Mouse (Mus musculus): Measurements from ENCODE around the gene AI481877.

AI481877 gene

DNA sequence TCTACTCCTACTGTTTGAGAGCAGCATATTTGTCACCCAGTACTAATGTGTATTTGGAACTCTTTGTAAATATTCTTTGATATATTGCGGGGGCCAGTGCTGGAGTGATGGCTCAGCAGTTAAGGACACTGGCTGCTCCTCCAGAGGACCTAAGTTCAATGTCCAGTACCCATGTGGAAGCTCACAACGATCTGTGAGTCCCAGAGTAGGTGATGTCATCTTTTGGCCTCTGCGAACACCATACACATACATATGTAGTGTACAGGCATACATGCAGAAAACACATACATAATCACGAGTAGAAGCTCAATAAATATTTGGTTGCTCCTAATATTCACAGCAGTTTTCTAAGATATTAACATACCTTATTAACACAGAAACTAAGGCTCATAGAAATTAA, 9.8 kb downstream of the AI481877 start:
- intact Hi-C loops (cut with DNase I): no loop called here

GRCm38 (mm10) chr4:59125053-59125452, 13.7 kb downstream of the AI481877 start:
- intact Hi-C loops (cut with DNase I): no loop called here

GRCm38 (mm10) chr4:59123557-59123956, 15.2 kb downstream of the AI481877 start:
- intact Hi-C loops (cut with DNase I): loop anchor here (5.0 kb wide), 1 partner anchor 64 kb away; the partner anchor contains the start of gene Ugcg

GRCm38 (mm10) chr4:59117644-59118495, 20.9 kb downstream of the AI481877 start:
- intact Hi-C loops (cut with DNase I): no loop called here

DNA sequence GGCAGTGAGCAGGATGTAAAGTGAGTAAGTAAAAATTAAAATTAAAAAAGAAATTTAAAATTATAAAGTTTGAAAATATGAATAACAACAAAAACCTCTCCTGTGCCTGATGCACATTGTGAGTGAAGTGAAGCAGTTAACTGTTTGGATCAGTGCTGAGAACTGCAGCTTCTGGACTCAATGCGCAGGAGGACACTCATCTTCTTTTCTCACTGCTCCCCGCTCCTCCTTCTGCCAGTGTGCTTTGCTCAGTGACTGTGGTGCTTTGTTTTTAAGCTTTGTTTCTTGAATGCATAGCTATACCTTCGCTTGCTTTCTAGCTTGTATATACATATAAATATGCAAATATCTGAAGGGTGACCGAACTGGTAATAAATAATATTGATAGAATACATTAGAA, 30.1 kb downstream of the AI481877 start:
- intact Hi-C loops (cut with DNase I): loop anchor here (5.0 kb wide), 1 partner anchor 154 kb away; no protein-coding TSS in a partner anchor

DNA sequence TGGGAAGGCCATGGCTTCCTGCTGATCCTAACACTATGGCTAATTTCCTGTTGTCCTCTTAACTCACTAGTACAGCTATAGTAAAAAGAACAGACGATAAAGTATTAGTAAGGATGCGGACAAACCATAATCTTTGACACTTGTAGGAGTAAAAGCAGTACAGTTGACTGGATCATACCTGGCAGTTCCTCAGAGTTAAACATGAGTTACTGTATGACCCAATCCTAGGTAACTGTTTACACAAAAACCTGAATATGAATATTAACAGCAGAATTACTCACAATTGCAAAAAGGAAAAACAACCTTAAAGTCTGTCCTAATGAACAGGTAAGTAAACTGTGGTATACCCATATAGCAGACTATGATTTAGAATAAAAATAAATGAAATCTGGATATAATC, 30.9 kb downstream of the AI481877 start:
- intact Hi-C loops (cut with DNase I): loop anchor here (5.0 kb wide), 1 partner anchor 154 kb away; no protein-coding TSS in a partner anchor

DNA sequence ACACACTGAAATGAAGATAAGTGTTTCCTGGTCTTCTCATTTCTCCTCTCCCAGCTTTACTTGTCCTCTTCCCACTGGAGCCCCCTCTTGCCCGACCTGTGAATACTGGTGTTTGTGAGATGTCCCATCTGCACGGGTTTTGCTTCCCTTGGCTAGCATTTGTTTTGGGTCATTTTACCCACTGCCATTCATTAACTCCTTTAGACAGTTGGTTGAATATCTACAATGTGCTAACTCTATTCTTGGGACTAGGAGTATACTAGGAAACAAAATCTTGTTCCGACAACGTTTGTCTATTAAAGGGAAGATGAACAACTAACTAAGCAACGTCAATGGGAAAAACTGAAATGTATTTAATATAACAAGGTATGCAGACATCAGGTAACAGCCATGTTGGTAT, 32.1 kb downstream of the AI481877 start:
- intact Hi-C loops (cut with DNase I): loop anchor here (5.0 kb wide), 1 partner anchor 156 kb away; no protein-coding TSS in a partner anchor

GRCm38 (mm10) chr4:59104166-59104565, 34.6 kb downstream of the AI481877 start:
- intact Hi-C loops (cut with DNase I): no loop called here

GRCm38 (mm10) chr4:59096393-59096792, 42.4 kb downstream of the AI481877 start:
- intact Hi-C loops (cut with DNase I): loop anchor here (2.0 to 10.0 kb wide), 3 partner anchors 91 to 244 kb away; partner anchors contain the start of gene Ugcg

- intact Hi-C loops (cut with DNase I): no loop called here
Observed at GRCm38 (mm10) chr4:59089391-59089790, 49.4 kb downstream of the AI481877 start.

GRCm38 (mm10) chr4:59083430-59083829, 55.4 kb downstream of the AI481877 start:
- intact Hi-C loops (cut with DNase I): no loop called here

- intact Hi-C loops (cut with DNase I): no loop called here
Observed at GRCm38 (mm10) chr4:59069276-59069675, 69.5 kb downstream of the AI481877 start.

DNA sequence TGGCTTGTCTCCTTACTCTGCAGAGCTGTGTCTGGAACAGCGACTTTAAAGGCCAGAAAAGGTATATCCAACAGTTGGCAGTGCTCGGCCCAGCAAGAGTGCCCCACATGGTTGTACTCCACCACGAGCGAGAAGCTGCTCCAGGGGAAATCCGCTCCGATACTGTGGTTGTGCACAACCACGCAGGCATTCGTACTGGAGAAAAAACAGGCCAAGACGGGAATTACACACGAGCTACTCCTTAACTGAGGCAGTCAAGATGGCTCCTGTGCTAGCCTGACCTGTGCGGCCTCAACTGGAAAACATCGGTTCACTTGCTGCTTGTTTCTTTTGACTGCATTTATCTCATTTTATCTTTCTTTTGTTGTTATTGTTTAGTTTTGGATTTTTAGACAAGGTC, 76.3 kb downstream of the AI481877 start:
- intact Hi-C loops (cut with DNase I): no loop called here

DNA sequence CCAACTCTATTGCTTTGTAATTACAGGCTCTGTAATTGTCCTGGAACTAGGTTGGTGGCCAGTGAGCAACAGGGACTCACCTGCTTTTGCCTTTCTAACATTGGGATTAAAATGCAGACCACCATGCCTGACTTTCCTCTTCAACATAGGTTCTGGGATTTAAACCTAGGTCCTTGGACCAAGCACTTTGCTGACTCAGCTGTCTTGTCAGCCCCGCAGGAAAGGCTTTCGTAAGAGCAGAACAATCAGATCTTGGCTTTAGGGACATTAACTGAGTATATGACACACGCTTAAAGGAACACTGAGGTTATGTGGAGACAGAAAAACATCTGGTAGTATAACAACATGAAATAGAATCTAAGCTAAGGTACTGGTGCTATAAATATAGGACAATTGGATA, 80.9 kb downstream of the AI481877 start:
- intact Hi-C loops (cut with DNase I): no loop called here

- intact Hi-C loops (cut with DNase I): no loop called here
Observed at GRCm38 (mm10) chr4:59051081-59051480, 87.7 kb downstream of the AI481877 start.

DNA sequence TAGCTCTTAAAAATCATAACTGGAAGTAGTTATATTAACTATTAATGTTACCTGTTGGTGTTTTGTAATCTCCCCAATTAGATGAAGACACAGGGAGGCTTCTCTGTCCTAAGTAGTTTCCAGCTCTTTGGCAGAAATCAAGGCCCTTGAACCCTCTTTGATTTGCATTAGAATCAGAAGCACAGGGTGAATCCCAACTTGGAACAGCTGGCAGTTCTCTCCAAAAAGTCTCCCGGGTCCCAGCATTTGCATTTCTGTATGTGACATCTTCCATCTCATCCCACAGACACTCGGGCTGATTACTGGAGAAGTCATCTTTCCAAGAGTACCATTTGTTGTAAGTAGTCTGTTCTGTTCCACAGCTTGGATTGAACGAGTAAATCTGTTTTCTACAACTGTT, 91.6 kb downstream of the AI481877 start:
- intact Hi-C loops (cut with DNase I): no loop called here

DNA sequence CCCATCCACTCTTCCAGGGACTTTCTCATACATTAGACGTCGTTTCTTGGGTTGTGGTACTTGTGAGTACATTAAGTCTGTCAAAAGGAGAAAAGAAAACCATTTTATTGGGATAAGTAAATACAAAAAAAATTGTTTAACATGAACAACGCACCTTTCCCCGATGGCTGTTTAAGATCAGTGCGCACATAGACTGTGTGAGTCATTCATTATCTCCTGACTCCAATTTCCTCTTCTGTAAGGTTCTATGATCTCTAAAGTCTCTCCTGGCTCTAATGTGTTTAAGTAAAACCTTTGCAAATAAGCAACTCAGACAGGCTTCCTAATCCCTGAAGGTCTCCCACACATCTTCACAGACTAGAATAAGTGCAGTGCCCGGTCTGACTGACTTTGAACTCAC, 94.9 kb downstream of the AI481877 start:
- intact Hi-C loops (cut with DNase I): no loop called here

DNA sequence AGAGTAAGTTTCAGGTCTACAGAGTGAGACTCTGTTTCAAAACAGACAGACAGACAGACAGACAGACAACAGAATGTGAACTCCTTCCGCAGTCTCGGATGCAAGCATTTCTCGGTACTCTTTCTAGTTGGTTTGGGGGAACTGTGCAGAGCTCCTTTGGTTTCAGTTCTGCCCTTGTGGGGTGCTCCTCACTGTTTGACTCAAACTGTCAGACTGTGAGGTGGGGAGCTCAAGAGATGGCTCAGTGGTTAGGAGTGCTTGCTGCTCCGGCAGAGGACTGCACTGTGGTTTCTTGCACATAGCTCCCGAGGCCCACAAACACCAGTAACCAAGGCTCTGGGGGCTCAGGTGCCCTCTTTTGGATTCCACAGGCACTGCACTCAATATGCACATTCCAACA, 95.7 kb downstream of the AI481877 start:
- intact Hi-C loops (cut with DNase I): no loop called here

DNA sequence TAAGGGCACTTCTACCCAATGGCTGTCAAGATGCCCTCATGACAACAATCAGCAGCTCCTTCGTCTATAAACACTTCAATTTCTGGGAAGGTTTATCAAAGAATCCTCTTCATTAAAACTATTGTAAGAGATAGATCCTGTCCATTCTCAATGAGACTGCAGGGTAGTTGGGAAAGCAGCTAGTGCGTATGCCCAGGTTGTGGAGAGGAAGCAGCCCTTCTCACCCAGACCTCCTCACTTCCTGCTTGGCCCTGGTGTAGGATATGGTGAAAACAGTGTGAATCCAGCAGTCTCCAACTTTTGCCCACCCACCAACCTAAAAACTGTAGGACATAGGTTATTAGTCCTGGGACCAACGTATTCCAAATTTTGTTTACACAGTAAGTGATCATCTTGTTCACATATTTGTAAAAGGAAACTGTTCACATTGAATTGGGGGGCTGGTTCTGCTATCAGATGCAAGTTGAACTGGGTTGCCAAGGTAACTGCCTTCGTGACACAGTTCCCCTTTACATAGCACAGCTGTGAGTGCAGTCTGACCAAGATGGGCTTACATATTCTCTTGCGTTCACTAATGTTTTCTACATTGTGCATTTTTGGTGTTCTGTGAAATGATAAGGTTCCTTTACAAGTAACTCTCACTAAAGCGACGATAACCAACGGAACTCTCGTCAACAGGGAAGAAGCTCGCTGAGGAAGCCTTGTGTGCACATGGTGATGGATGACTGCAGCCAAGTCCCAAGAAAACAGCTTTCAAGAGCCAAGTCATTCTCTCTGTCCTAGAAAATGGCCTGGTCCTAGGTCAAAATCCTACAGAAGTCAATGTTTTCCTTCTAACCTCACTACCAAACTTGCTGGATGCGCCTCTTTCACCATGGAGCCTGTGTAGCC, 98.1 kb downstream of the AI481877 start:
- intact Hi-C loops (cut with DNase I): no loop called here

DNA sequence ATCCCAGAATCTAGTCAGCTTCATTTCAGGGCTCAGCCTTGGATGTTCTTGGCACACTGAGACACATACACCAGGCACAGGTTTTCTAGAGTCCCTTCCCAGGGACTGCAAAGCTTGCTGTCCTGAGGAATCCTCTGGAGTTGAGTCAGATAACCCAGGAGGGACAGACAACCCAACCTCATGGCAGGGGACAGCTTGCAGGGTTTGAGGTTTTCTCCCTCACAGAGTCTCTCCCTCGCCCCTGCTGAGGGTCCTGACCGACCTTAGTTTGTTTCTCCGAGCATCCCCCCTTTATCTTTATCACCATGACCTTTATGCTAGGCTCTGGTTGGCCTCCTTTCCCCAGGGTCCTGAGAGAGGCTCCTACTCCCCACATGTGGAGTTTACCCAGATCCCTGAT, 101.3 kb downstream of the AI481877 start:
- intact Hi-C loops (cut with DNase I): loop anchor here (5.0 kb wide), 1 partner anchor 35 kb away; the partner anchor contains the start of gene Gm20503

- intact Hi-C loops (cut with DNase I): loop anchor here (1.0 to 5.0 kb wide), 2 partner anchors 34 to 51 kb away; partner anchors contain the start of gene Gm20503
Observed at GRCm38 (mm10) chr4:59036490-59037127, 102.2 kb downstream of the AI481877 start.

Data from adrenal gland (tissue).